Mouse (Mus musculus): ENCODE data around the gene Nxf3. TPM values are rescaled to one million over a fixed set of nuclear protein-coding genes. Genes with fewer than 3 reads are reported as not detected.

The Nxf3 gene
- polyA plus RNA-seq, 1 experiment from 2014 or later, result not detected

- WGBS, result 71% methylated on average over 1 of the region's 1 CpGs
- ATAC-seq (ENCODE audit: low FRiP score), result no peak
These were observed 54.7 kb downstream of the Nxf3 start for GRCm38 (mm10) chrX:136030331-136030730.

More at GRCm38 (mm10) chrX:136030331-136030730, 54.7 kb downstream of the Nxf3 start:
- DNase-seq (ENCODE audit: low spot score, missing footprints), result no peak
- H3K4me1 ChIP-seq (ENCODE audit: control insufficient read depth, insufficient read depth, low read length), result no peaks in the 10 kb centered on the region
- H3K9me3 ChIP-seq (ENCODE audit: control insufficient read depth, low read length), result no peaks in the 10 kb centered on the region
- no peaks in the 10 kb centered on the region for H3K36me3 ChIP-seq (ENCODE audit: control insufficient read depth, insufficient read depth, low read length)
- no peak overlapping the region for H3K4me2 ChIP-seq
- no peak overlapping the region for H3K27ac ChIP-seq (ENCODE audit: low read depth, low read length)
- no peak overlapping the region for H3K4me3 ChIP-seq (ENCODE audit: low read depth, low read length)
- no peak overlapping the region for H3K9ac ChIP-seq (ENCODE audit: low read length)
- no peaks in the 10 kb centered on the region for H3K27me3 ChIP-seq (ENCODE audit: control insufficient read depth, insufficient read depth, low read length)

Other genes starting within 250 kb of the Nxf3 start
- 38.9 and 48.1 TPM in 2 replicates for gene Gprasp2, start 246.2 kb downstream of the Nxf3 start, polyA plus RNA-seq (2014; fragmentation: Nextera tagmentation; extraction: Ambion mirVana)
- gene Arxes2, start 91.4 kb downstream of the Nxf3 start, polyA plus RNA-seq (2014; fragmentation: Nextera tagmentation; extraction: Ambion mirVana), result 152 and 164 TPM in 2 replicates
- 50.2 and 51.4 TPM in 2 replicates for gene Arxes1, start 51.9 kb downstream of the Nxf3 start, polyA plus RNA-seq (2014; fragmentation: Nextera tagmentation; extraction: Ambion mirVana)
- gene Bex2, start 17.0 kb downstream of the Nxf3 start, polyA plus RNA-seq (2014; fragmentation: Nextera tagmentation; extraction: Ambion mirVana), result 318 and 322 TPM in 2 replicates
- gene Bex4, start 53.7 kb upstream of the Nxf3 start, polyA plus RNA-seq (2014; fragmentation: Nextera tagmentation; extraction: Ambion mirVana), result 97.9 and 102 TPM in 2 replicates
- gene Tceal8, start 87.1 kb upstream of the Nxf3 start, polyA plus RNA-seq (2014; fragmentation: Nextera tagmentation; extraction: Ambion mirVana), result 214 and 243 TPM in 2 replicates
- 1.8 and 2.6 TPM in 2 replicates for gene Tceal5, start 118.6 kb upstream of the Nxf3 start, polyA plus RNA-seq (2014; fragmentation: Nextera tagmentation; extraction: Ambion mirVana)
- gene Tceal7, start 129.5 kb upstream of the Nxf3 start, polyA plus RNA-seq (2014; fragmentation: Nextera tagmentation; extraction: Ambion mirVana), result 0.81 and 1.0 TPM in 2 replicates
- 109 and 129 TPM in 2 replicates for gene Bex1, start 130.3 kb upstream of the Nxf3 start, polyA plus RNA-seq (2014; fragmentation: Nextera tagmentation; extraction: Ambion mirVana)
- 418 and 447 TPM in 2 replicates for gene Tceal9, start 159.8 kb upstream of the Nxf3 start, polyA plus RNA-seq (2014; fragmentation: Nextera tagmentation; extraction: Ambion mirVana)
- gene Bex3, start 185.0 kb upstream of the Nxf3 start, polyA plus RNA-seq (2014; fragmentation: Nextera tagmentation; extraction: Ambion mirVana), result 666 and 674 TPM in 2 replicates